Mouse (Mus musculus) C2C12 (cell line): ENCODE measurements around the gene Fam71e1. TPM values are rescaled to one million over a fixed set of nuclear protein-coding genes. Genes with fewer than 3 reads are reported as not detected.

Experiments
- H3K27me3 ChIP-seq: one replicate; pipeline ENCODE4 v1.6.1; 2011; ENCODE audit not compliant: control insufficient read depth, insufficient read depth, insufficient read length
- H3K36me3 ChIP-seq: one replicate; pipeline ENCODE4 v1.6.1; 2011; ENCODE audit not compliant: control insufficient read depth, insufficient read depth
- H3K4me3 ChIP-seq: one replicate; pipeline ENCODE4 v1.5.1; 2011; ENCODE audit warnings: mild to moderate bottlenecking, control low read depth; ENCODE audit not compliant: poor library complexity, insufficient read depth, severe bottlenecking
- H3K79me2 ChIP-seq: one replicate; pipeline ENCODE4 v1.6.1; 2011; ENCODE audit not compliant: control insufficient read depth, insufficient read depth
- H3K79me3 ChIP-seq: one replicate; pipeline ENCODE4 v1.6.1; 2011; ENCODE audit warnings: low read depth, control low read depth
- H3ac ChIP-seq: one replicate; pipeline ENCODE3; 2011; ENCODE audit warnings: low read depth; ENCODE audit not compliant: control insufficient read depth, insufficient read length
- CEBPB ChIP-seq: IDR thresholded peaks from one replicate; pipeline ENCODE4 v1.6.1; 2011; ENCODE audit warnings: low read depth, mild to moderate bottlenecking, control low read depth, moderate library complexity
- CTCF ChIP-seq: IDR thresholded peaks from one replicate; pipeline ENCODE4 v1.5.1; 2011; ENCODE audit not compliant: control insufficient read depth, insufficient read depth, insufficient read length
- FOSL1 ChIP-seq: IDR thresholded peaks from one replicate; pipeline ENCODE4 v1.8.0; 2011; ENCODE audit warnings: mild to moderate bottlenecking, low read length; ENCODE audit not compliant: poor library complexity, insufficient read depth, severe bottlenecking
- MAX ChIP-seq: IDR thresholded peaks from one replicate; pipeline ENCODE4 v1.6.1; 2011; ENCODE audit warnings: mild to moderate bottlenecking, control low read depth
- MYOD1 ChIP-seq: IDR thresholded peaks from one replicate; pipeline ENCODE4 v1.6.1; 2011; ENCODE audit warnings: low read depth; ENCODE audit not compliant: control insufficient read depth, insufficient read length
- MYOG ChIP-seq: IDR thresholded peaks from one replicate; pipeline ENCODE4 v1.6.1; 2011; ENCODE audit not compliant: control insufficient read depth, insufficient read length; ENCODE audit errors: extremely low read depth
- USF1 ChIP-seq: IDR thresholded peaks from one replicate; pipeline ENCODE4 v1.6.1; 2011; ENCODE audit warnings: low read depth, mild to moderate bottlenecking, control low read depth, moderate library complexity
- long read RNA-seq, 2 experiments: library from polyadenylated mRNA; unstranded; transcript quantifications; one replicate each; pipeline ENCODE4 v2.0.0; 2019 to 2020
- polyA plus RNA-seq: library from polyadenylated mRNA; unstranded; fragments of >200 nt; fragmentation: generic; extraction: Trizol; gene quantifications from one replicate; pipeline ENCODE4 v1.2.1, GENCODE M21; 2012; ENCODE audit warnings: missing spikeins

Gene Fam71e1
- 0.95 TPM for polyA plus RNA-seq
- long read RNA-seq, experiment 1: 0 reads
- long read RNA-seq, experiment 2, partial matches to known transcripts: 0 of 1 reads
- long read RNA-seq, experiment 2, other reads (novel, unspliced or antisense): 1 of 1 reads

GRCm38 (mm10) chr7:44495992-44496770 is at the start of gene Fam71e1, which contains the start of gene Emc10:
Gene Fam71e1 (plus strand): TSS chr7:44496581.
Gene Emc10 (minus strand): TSS chr7:44496529.
- H3ac ChIP-seq: peak within 1 kb of the TSS; percentile 73
- H3K36me3 ChIP-seq: no peaks in the 10 kb centered on the region
- TF ChIP-seq MYOG: no peak
- TF ChIP-seq MYOD1: no peak
- no peak for TF ChIP-seq USF1
- no peak for TF ChIP-seq MAX
- no peak for TF ChIP-seq CEBPB
- TF ChIP-seq CTCF: no peak
- TF ChIP-seq FOSL1: no peak
- H3K79me3 ChIP-seq: peaks cover 13% of the 10 kb centered on the region
- peak within 1 kb of the TSS; percentile 43 for H3K4me3 ChIP-seq
- peaks cover 23% of the 10 kb centered on the region for H3K79me2 ChIP-seq
- no peaks in the 10 kb centered on the region for H3K27me3 ChIP-seq

DNA sequence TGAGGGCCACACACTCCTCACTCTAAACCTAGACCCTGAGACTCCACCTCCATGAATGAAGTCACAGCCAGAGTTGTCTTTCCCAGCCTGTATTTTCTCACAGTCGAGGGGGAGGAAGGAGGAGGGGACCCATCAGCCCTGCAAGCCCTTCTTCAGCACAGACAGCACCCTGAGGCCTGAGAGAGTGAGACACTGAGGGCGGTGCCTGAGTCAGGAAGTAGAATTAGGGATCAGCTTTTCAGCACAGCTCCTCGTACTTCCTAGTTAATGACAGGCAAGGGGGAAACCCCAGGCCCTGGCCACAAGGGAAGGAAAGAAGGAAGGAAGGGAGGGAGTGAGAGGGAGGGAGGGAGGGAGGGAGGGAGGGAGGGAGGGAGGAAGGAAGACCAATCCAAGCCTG is 43.1 kb upstream of the Fam71e1 start:
- TF ChIP-seq CTCF (no peak), FOSL1 (no peak), MYOD1 (no peak), CEBPB (no peak), MAX (no peak), MYOG (no peak), USF1 (no peak)
- no peak overlapping the region for H3K4me3 ChIP-seq
- no peaks in the 10 kb centered on the region for H3K36me3 ChIP-seq
- H3K27me3 ChIP-seq: peaks cover 33% of the 10 kb centered on the region
- H3K79me3 ChIP-seq: no peaks in the 10 kb centered on the region
- H3ac ChIP-seq: no peak overlapping the region
- no peaks in the 10 kb centered on the region for H3K79me2 ChIP-seq

GRCm38 (mm10) chr7:44456302-44456701 is 40.1 kb upstream of the Fam71e1 start:
- no peak overlapping the region for H3K4me3 ChIP-seq
- no peaks in the 10 kb centered on the region for H3K79me2 ChIP-seq
- peaks cover 39% of the 10 kb centered on the region for H3K27me3 ChIP-seq
- H3K36me3 ChIP-seq: no peaks in the 10 kb centered on the region
- H3K79me3 ChIP-seq: no peaks in the 10 kb centered on the region
- TF ChIP-seq FOSL1: no peak
- H3ac ChIP-seq: no peak overlapping the region

GRCm38 (mm10) chr7:44460067-44460466 is 36.3 kb upstream of the Fam71e1 start:
- Histone ChIP-seq H3K4me3 (no peak overlapping the region), H3K79me3 (no peaks in the 10 kb centered on the region), H3ac (no peak overlapping the region), H3K79me2 (no peaks in the 10 kb centered on the region), H3K27me3 (peaks cover 62% of the 10 kb centered on the region), H3K36me3 (no peaks in the 10 kb centered on the region)
- no peak for TF ChIP-seq MYOG
- TF ChIP-seq MYOD1: no peak
- TF ChIP-seq CTCF: no peak
- TF ChIP-seq FOSL1: no peak
- no peak for TF ChIP-seq CEBPB

- H3ac ChIP-seq: no peak overlapping the region
- H3K27me3 ChIP-seq: peaks cover 62% of the 10 kb centered on the region
- no peaks in the 10 kb centered on the region for H3K79me2 ChIP-seq
- no peaks in the 10 kb centered on the region for H3K79me3 ChIP-seq
- TF ChIP-seq USF1: no peak
- no peaks in the 10 kb centered on the region for H3K36me3 ChIP-seq
- no peak overlapping the region for H3K4me3 ChIP-seq
Observed at GRCm38 (mm10) chr7:44460767-44461502, 35.4 kb upstream of the Fam71e1 start.
